Mouse (Mus musculus) Patski (cell line): ENCODE data around the gene Ube2s. TPM values are rescaled to one million over a fixed set of nuclear protein-coding genes. Genes with fewer than 3 reads are reported as not detected.
"Not testable (repeated sequence)": the region's sequence is repeated elsewhere in the genome, so short reads cannot be mapped to it uniquely, and the experiment has no call there.

Source experiments
- ATAC-seq: fragments of 100-300 bp; one replicate; pipeline ENCODE4 v1.8.0; 2021
- CTCF ChIA-PET: fragments of 350-600 bp; sonication (Branson Sonifier 250); formaldehyde crosslinking; loops from one replicate; lab custom pipeline; 2022; ENCODE audit warnings: inconsistent platforms; lab: Charles Lee
- POLR2A ChIA-PET: fragments of 350-600 bp; sonication (Branson Sonifier 250); formaldehyde crosslinking; loops from one replicate; lab custom pipeline; 2022; ENCODE audit warnings: antibody characterized with exemption, inconsistent platforms; lab: Charles Lee
- DNase-seq: peaks from one replicate; pipeline ENCODE4 v3.0.0-alpha.2; 2011; ENCODE audit warnings: low read depth, low spot score
- H3K27me3 ChIP-seq: fragments of 371-371 bp; one replicate; pipeline ENCODE4 v1.5.1; 2021
- CTCF ChIP-seq: fragments of 100-300 bp; IDR thresholded peaks from one replicate; pipeline ENCODE4 v1.5.1; 2021
- in situ Hi-C: fragments of 300-500 bp; cut with MboI; formaldehyde crosslinking; loops from 3 replicates; pipeline ENCODE4 v1.11.1; 2018; ENCODE audit warnings: low pct_unique_long_range_greater_than_20kb, mixed read lengths
- polyA plus RNA-seq: library from polyadenylated mRNA; unstranded; gene quantifications from one replicate; pipeline ENCODE4 v1.2.3, GENCODE M21; 2021

Gene Ube2s
- polyA plus RNA-seq, 1 experiment from 2014 or later = 250 TPM

DNA sequence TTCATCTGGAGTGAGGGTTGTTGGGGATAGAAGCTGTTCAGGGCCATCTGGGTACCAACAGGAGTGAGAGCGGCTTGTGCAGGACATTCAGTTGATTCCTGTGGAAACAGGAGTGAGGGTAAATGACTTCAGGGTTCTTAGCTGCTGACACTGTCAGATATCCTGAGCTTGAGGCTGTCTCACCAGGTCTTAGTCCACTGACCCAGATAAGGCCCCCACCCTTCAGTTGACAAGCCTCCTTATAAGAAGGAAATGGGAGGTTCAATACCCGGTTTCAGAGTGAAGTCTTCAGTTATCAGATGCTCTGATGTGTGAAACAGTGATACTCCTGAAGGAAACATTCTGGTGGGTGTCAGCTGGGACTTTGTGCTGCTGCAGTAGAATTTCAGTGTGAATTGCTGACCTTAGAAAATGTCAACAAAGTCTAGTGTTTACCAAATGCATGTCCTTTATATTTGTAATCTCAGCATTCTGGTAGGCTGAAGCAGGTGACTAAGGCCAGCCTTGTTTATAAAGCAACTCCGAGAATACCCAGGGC lies 17.7 kb downstream of the Ube2s start:
- TF ChIP-seq CTCF = no peak
- in situ Hi-C loops = loop anchor here (5.0 to 10.0 kb wide), 2 partner anchors 60 to 87 kb away; no protein-coding TSS in a partner anchor
- no peaks in the 10 kb centered on the region for H3K27me3 ChIP-seq
- POLR2A ChIA-PET = interaction anchor here (0.6 to 1.2 kb wide), 2 partner anchors 12 to 201 kb away, joined by 3 to 5 read pairs; partner anchors contain the start of gene Zfp579
- CTCF ChIA-PET = interaction anchor here (1.4 to 3.4 kb wide), 3 partner anchors 11 to 76 kb away, joined by 3 to 21 read pairs (median 4); no protein-coding TSS in a partner anchor
- DNase-seq (no peak), ATAC-seq (no peak)

DNA sequence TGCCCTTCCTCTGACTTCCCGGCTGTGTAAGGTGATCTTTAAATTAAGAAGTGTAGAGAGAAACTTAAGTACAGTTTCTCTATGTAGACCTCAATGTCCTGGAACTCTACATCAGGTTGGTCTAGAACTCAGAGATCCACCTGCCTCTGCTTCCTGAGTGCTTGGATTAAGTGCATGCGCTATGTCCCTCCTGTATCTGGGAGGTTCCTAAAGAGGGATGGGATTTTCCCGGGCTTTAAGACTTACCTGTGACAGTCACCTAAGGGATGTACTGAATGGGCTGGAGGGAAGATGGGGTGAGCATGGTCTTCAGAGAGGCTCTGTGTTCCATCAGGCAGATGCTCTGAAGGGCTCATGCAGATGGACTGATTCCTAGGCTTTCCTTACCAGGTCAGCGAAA lies 18.7 kb downstream of the Ube2s start:
- ChIA-PET POLR2A (interaction anchor here (0.6 to 0.9 kb wide), 2 partner anchors 52 to 115 kb away, joined by 3 to 5 read pairs; no protein-coding TSS in a partner anchor), CTCF (interaction anchor here (1.4 to 3.4 kb wide), 3 partner anchors 13 to 75 kb away, joined by 3 to 21 read pairs (median 4); no protein-coding TSS in a partner anchor)
- no peak for TF ChIP-seq CTCF
- H3K27me3 ChIP-seq = no peaks in the 10 kb centered on the region
- ATAC-seq (no peak), DNase-seq (no peak)
- in situ Hi-C loops = loop anchor here (10.0 kb wide), 1 partner anchor 59 kb away; no protein-coding TSS in a partner anchor

GRCm38 (mm10) chr7:4793248-4793647 lies 19.1 kb downstream of the Ube2s start:
- H3K27me3 ChIP-seq, ATAC-seq, DNase-seq: not testable (repeated sequence)
- CTCF ChIA-PET = interaction anchor here (0.9 kb wide), 1 partner anchor 169 kb away, joined by 3 read pairs; no protein-coding TSS in a partner anchor
- in situ Hi-C loops = loop anchor here (10.0 kb wide), 1 partner anchor 58 kb away; no protein-coding TSS in a partner anchor
- POLR2A ChIA-PET = interaction anchor here (0.9 to 1.3 kb wide), 2 partner anchors 14 to 52 kb away, joined by 5 read pairs; no protein-coding TSS in a partner anchor

- no peaks in the 10 kb centered on the region for H3K27me3 ChIP-seq
- peak; percentile 85 for DNase-seq
- no peak for TF ChIP-seq CTCF
- POLR2A ChIA-PET = interaction anchor here (0.6 to 1.3 kb wide), 5 partner anchors 15 to 222 kb away, joined by 3 to 5 read pairs (median 3); partner anchors contain the start of genes Fiz1, Gm44973 and Kmt5c
- peak; percentile 90 for ATAC-seq
- in situ Hi-C loops = loop anchor here (10.0 kb wide), 1 partner anchor 58 kb away; no protein-coding TSS in a partner anchor
- CTCF ChIA-PET = interaction anchor here (0.9 kb wide), 1 partner anchor 168 kb away, joined by 3 read pairs; no protein-coding TSS in a partner anchor
Observed at GRCm38 (mm10) chr7:4792278-4793212, 19.8 kb downstream of the Ube2s start, which contains the start of gene Rpl28. Rpl28 (plus strand) TSS chr7:4792874.

DNA sequence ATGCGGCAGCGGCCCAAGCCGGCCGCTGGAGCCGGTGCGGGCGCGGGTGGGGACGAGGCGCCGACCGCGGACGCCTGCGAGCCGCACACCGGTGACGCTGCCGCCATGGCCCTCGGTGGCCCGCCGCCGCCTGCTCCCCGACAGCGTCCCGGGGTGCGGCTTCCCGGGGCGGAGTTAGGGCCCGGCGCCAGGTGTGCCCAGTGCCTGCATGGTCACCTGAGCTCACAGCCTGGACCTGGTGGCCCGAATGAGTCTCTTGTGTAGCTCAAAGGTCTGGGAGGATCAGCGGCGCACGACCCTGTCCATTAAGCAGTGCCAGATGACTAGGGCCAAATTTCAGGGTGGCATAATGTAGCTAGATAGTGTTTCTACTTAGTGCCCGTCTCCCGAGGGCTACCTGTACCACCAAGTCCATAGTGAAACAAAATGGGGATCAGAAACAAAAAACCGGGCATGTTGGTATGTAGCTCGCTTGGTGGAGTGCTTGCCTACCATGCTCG lies 22.9 kb downstream of the Ube2s start, which contains the start of gene Tmem238:
Gene Tmem238, minus strand, starts transcription at position 221 of the 500 bp plus-strand sequence.
- TF ChIP-seq CTCF = no peak
- POLR2A ChIA-PET = interaction anchor here (0.6 to 1.6 kb wide), 6 partner anchors 13 to 104 kb away, joined by 3 to 4 read pairs (median 4); partner anchors contain the start of gene Hspbp1
- DNase-seq (no peak), ATAC-seq (no peak)
- CTCF ChIA-PET = interaction anchor here (0.7 to 1.4 kb wide), 4 partner anchors 8 to 84 kb away, joined by 3 to 4 read pairs (median 3); partner anchors contain the start of gene Kmt5c
- in situ Hi-C loops = no loop called here
- no peaks in the 10 kb centered on the region for H3K27me3 ChIP-seq

DNA sequence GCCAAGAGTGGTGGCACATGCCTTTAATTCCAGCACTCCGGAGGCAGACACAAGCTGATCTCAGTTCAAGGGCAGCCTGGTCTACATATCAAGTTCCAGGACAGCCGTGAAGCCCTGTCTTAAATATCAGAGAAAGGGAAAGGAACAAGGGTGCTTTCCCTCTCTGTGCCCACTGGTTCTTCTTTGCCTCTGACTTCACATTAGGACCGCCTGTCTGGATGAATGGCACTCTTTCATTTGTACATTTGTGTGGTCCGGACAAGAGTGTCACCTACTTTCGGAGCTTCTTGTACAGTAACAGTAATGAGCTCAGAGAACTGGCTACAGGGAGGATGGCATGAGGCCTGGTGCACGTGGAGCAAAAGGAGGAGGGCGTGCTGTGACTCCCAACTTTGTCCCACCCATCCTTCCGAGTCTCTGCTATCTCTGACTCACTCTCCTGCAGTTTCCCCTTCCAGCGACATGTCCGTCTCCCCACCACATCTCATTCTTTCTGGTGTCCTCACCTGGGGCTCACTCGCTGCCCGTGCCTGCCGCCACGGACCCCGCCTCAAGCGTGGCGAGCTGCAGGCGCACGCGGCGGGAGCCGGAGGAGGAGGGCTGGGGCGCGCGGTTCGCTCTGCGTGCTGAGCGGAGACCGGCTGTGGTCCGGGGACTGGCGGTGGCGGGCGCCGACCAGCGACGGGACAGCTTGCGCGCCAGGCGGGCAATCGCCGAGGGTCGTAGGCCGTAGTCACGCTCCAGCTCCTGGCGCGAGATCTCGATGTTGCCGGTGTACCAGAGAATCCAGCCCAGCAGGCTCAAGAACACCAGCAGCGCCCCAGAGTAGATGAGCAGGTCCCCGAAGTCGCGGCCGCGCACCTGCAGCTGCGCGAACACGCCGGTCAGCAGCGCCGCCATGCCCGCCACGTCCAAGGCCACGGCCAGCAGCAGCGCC lies 23.6 kb downstream of the Ube2s start:
- peak; percentile 78 for TF ChIP-seq CTCF
- in situ Hi-C loops = no loop called here
- ATAC-seq (peak; percentile 42), DNase-seq (no peak)
- H3K27me3 ChIP-seq = no peaks in the 10 kb centered on the region
- ChIA-PET CTCF (interaction anchor here (0.9 to 1.4 kb wide), 3 partner anchors 24 to 83 kb away, joined by 3 to 4 read pairs (median 3); partner anchors contain the start of gene Kmt5c), POLR2A (interaction anchor here (0.6 to 1.6 kb wide), 5 partner anchors 12 to 52 kb away, joined by 3 to 4 read pairs (median 4); no protein-coding TSS in a partner anchor)

- no peak for DNase-seq
- TF ChIP-seq CTCF = no peak
- in situ Hi-C loops = no loop called here
- no peak for ATAC-seq
- no peaks in the 10 kb centered on the region for H3K27me3 ChIP-seq
- ChIA-PET POLR2A (no interaction called here), CTCF (no interaction called here)
Observed at GRCm38 (mm10) chr7:4783667-4784268, 28.6 kb downstream of the Ube2s start.

DNA sequence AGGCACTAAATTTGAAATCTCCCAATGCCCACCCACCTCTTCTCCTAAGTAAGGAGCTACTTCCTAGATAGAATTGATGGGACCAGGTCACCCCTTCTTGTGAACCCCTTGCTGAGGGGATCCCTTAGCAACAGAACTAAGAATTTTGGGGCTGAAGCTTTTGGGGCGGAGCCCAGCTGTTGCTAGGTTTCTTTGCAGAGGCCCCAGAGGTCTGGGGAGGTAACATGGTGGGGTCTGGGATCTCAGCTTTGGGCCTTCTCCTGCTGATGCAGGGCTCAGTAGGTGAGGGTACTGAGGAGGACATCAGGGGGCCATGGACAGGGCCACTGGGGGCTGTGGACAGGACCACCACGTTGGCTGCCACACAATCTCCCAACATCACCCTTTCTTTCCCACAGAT lies 29.6 kb downstream of the Ube2s start, which contains the start of the genes Il11 and Tmem190:
Gene Il11, minus strand, starts transcription at position 101 of the 400 bp plus-strand sequence.
Gene Tmem190, plus strand, starts transcription at position 179 of the 400 bp plus-strand sequence.
- no peak for TF ChIP-seq CTCF
- DNase-seq (no peak), ATAC-seq (no peak)
- no peaks in the 10 kb centered on the region for H3K27me3 ChIP-seq
- CTCF ChIA-PET = interaction anchor here (1.1 kb wide), 1 partner anchor 14 kb away, joined by 3 read pairs; no protein-coding TSS in a partner anchor
- POLR2A ChIA-PET = no interaction called here
- in situ Hi-C loops = no loop called here
